ENCODE assay signal across 9 mouse cellular contexts in genomic region chr10:80665981-80666733, GRCm38 (mm10). TPM values are rescaled to one million over a fixed set of nuclear protein-coding genes. Genes with fewer than 3 reads are reported as not detected.
DNase-seq lines count a peak whose midpoint lies in the region; ATAC-seq and TF ChIP-seq lines count a peak whose summit lies in the region.
"Had no signal": no experiment of that assay in that cellular context is flagged by ENCODE, and none has a peak within 500 bp of the region (broad histone marks: within the 10 kb centered on the region; RNA-seq: fewer than 3 reads in every experiment).

No protein-coding gene starts in this region.

- peak; percentile 32 for TF ChIP-seq CTCF in heart, adult 2 months (IDR thresholded peaks at IDR 0.05)
- no peak for TF ChIP-seq CTCF in small intestine, adult 2 months (IDR thresholded peaks at IDR 0.05; ENCODE audit: extremely low read depth, insufficient read length, insufficient replicate concordance, low read depth, low read length)
- no peak for TF ChIP-seq CTCF in cerebellum, adult 2 months (IDR thresholded peaks at IDR 0.05; ENCODE audit: borderline replicate concordance, insufficient read depth, low read depth, low read length)

- no peaks in the 10 kb centered on the region for H3K79me2 ChIP-seq in heart, adult 2 months (replicated peaks; ENCODE audit: control insufficient read depth, insufficient read depth, low read length)

- no peak overlapping the region for H3K4me3 ChIP-seq in heart, adult 2 months
- peak overlapping the region; percentile 11; the same call in 1 of the 2 replicates for H3K4me3 ChIP-seq in midbrain, embryonic 10.5 days
- H3K4me3 ChIP-seq in midbrain, embryonic 11.5 days (ENCODE audit: low read depth, low read length): no peak overlapping the region
- no peak overlapping the region for H3K4me3 ChIP-seq in small intestine, adult 2 months (ENCODE audit: low read depth, low read length)
- H3K4me3 ChIP-seq in cerebellum, adult 2 months (replicated peaks; ENCODE audit: insufficient read depth, low read depth, low read length): no peak overlapping the region

- TF ChIP-seq EP300 in heart, adult 2 months (IDR thresholded peaks at IDR 0.05; ENCODE audit: insufficient read depth, low read depth, low read length): no peak

- no peak overlapping the region for H3K4me2 ChIP-seq in midbrain, embryonic 11.5 days

- 42% methylated on average over 10 of the region's 10 CpGs for WGBS in heart, adult 2 months
- WGBS in midbrain, embryonic 10.5 days: 81% methylated on average over 10 of the region's 10 CpGs
- WGBS in midbrain, embryonic 11.5 days: 78% methylated on average over 10 of the region's 10 CpGs
- 80% methylated on average over 10 of the region's 10 CpGs for WGBS in small intestine, adult 2 months
- 66% methylated on average over 10 of the region's 10 CpGs for WGBS in cerebellum, adult 2 months

- H3K27me3 ChIP-seq in heart, adult 2 months (ENCODE audit: control insufficient read depth, insufficient read depth, low read length): no peaks in the 10 kb centered on the region
- no peaks in the 10 kb centered on the region for H3K27me3 ChIP-seq in midbrain, embryonic 10.5 days (ENCODE audit: low read depth, poor library complexity, severe bottlenecking)
- H3K27me3 ChIP-seq in midbrain, embryonic 11.5 days (ENCODE audit: control insufficient read depth, insufficient read depth, low read length): no peaks in the 10 kb centered on the region
- no peaks in the 10 kb centered on the region for H3K27me3 ChIP-seq in small intestine, adult 2 months (ENCODE audit: control insufficient read depth, insufficient read depth, low read length)
- no peaks in the 10 kb centered on the region for H3K27me3 ChIP-seq in cerebellum, adult 2 months (ENCODE audit: control insufficient read depth, insufficient read depth, low read length)

- TF ChIP-seq POLR2A in heart, adult 2 months (IDR thresholded peaks at IDR 0.05; ENCODE audit: insufficient read depth, low read depth, low read length): no peak
- no peak for TF ChIP-seq POLR2A in small intestine, adult 2 months (IDR thresholded peaks at IDR 0.05; ENCODE audit: low read depth, low read length)
- no peak for TF ChIP-seq POLR2A in cerebellum, adult 2 months (IDR thresholded peaks at IDR 0.05; ENCODE audit: borderline replicate concordance, insufficient read depth, low read length)

- H3K36me3 ChIP-seq in heart, adult 2 months (ENCODE audit: control insufficient read depth, insufficient read depth, low read length): peaks cover 17% of the 10 kb centered on the region
- peaks cover 61% of the 10 kb centered on the region for H3K36me3 ChIP-seq in midbrain, embryonic 10.5 days
- peaks cover 42% of the 10 kb centered on the region for H3K36me3 ChIP-seq in midbrain, embryonic 11.5 days (ENCODE audit: control insufficient read depth, insufficient read depth, low read length)
- peaks cover 54% of the 10 kb centered on the region for H3K36me3 ChIP-seq in small intestine, adult 2 months (ENCODE audit: control insufficient read depth, insufficient read depth, low read length)

- no peaks in the 10 kb centered on the region for H3K9me3 ChIP-seq in midbrain, embryonic 10.5 days (replicated peaks)
- H3K9me3 ChIP-seq in midbrain, embryonic 11.5 days (ENCODE audit: control insufficient read depth, low read length): no peaks in the 10 kb centered on the region

- no peak for ATAC-seq in midbrain, embryonic 11.5 days (ENCODE audit: low FRiP score)

- intact Hi-C loops in heart, adult 2 months (cut with DNase I): no loop called here
- intact Hi-C loops in heart, postnatal 14 days (cut with DNase I): no loop called here

- H3K27ac ChIP-seq in heart, adult 2 months: peak overlapping the region; percentile 99
- H3K27ac ChIP-seq in midbrain, embryonic 10.5 days (replicated peaks): no peak overlapping the region
- H3K27ac ChIP-seq in midbrain, embryonic 11.5 days (ENCODE audit: low read depth, low read length): no peak overlapping the region
- peak overlapping the region; percentile 22; the same call in 1 of the 2 replicates for H3K27ac ChIP-seq in small intestine, adult 2 months (ENCODE audit: insufficient read depth, low read depth, low read length)
- H3K27ac ChIP-seq in cerebellum, adult 2 months (ENCODE audit: insufficient read depth, low read length): no peak overlapping the region

- peak overlapping the region; percentile 24; the same call in 1 of the 2 replicates for H3K9ac ChIP-seq in heart, adult 2 months (ENCODE audit: low read depth, low read length)
- no peak overlapping the region for H3K9ac ChIP-seq in midbrain, embryonic 11.5 days (ENCODE audit: low read length)

- peaks cover 32% of the 10 kb centered on the region for H3K4me1 ChIP-seq in heart, adult 2 months (ENCODE audit: control insufficient read depth, insufficient read depth, low read length)
- peaks cover 29% of the 10 kb centered on the region for H3K4me1 ChIP-seq in midbrain, embryonic 10.5 days
- 0 out of 2 replicates have a peak, but pooled peaks cover 3% of the 10 kb centered on the region for H3K4me1 ChIP-seq in midbrain, embryonic 11.5 days (ENCODE audit: control insufficient read depth, insufficient read depth, low read length)
- peaks cover 41% of the 10 kb centered on the region for H3K4me1 ChIP-seq in small intestine, adult 2 months (ENCODE audit: control insufficient read depth, insufficient read depth, insufficient read length, low read length)
- peaks cover 51% of the 10 kb centered on the region for H3K4me1 ChIP-seq in cerebellum, adult 2 months (ENCODE audit: control insufficient read depth, insufficient read depth, low read length)

- peak in 1 of 2 experiments; percentile 46 for DNase-seq in heart, adult 2 months
- DNase-seq in heart, postnatal 14 days: no peak
- DNase-seq in midbrain, embryonic 10.5 days (ENCODE audit: low spot score): no peak
- DNase-seq in midbrain, embryonic 11.5 days (ENCODE audit: low spot score, missing footprints): no peak
- DNase-seq in kidney, postnatal 25 days: peak; percentile 33 to 80
- no peak for DNase-seq in cerebellum, adult 2 months
- DNase-seq in cerebellum, postnatal 10 days: no peak
- DNase-seq: thymus, postnatal 25 days had no signal

RNA-seq across cellular contexts. Expression of gene Btbd2, which starts 9.3 kb away (rescaled TPM):
- total RNA-seq in heart, adult 2 months (2021): 10 to 100 TPM; 43.7 to 44.2 TPM
- 57.3 and 60.1 TPM in 2 replicates for polyA plus RNA-seq in heart, adult 2 months (2012; rRNA removed)
- 10 to 100 TPM; 40.6 to 41.9 TPM for total RNA-seq in heart, postnatal 14 days (2021)
- 70.3 and 75.2 TPM in 2 replicates for polyA plus RNA-seq in midbrain, embryonic 10.5 days (2016; fragmentation: Nextera tagmentation; extraction: Ambion mirVana)
- polyA plus RNA-seq in midbrain, embryonic 11.5 days (2014; fragmentation: Nextera tagmentation; extraction: Ambion mirVana): 43.8 and 51.7 TPM in 2 replicates
- polyA plus RNA-seq in small intestine, adult 2 months (2012; rRNA removed): 45.4 and 84.1 TPM in 2 replicates
- polyA plus RNA-seq in cerebellum, adult 2 months (2012; rRNA removed): 106 and 108 TPM in 2 replicates

RNA-seq across cellular contexts. Expression of gene Mknk2, which starts 11.8 kb away (rescaled TPM):
- 100 to 1,000 TPM; 176 to 229 TPM for total RNA-seq in heart, adult 2 months (2021)
- 199 and 208 TPM in 2 replicates for polyA plus RNA-seq in heart, adult 2 months (2012; rRNA removed)
- total RNA-seq in heart, postnatal 14 days (2021): 100 to 1,000 TPM; 166 to 169 TPM
- polyA plus RNA-seq in midbrain, embryonic 10.5 days (2016; fragmentation: Nextera tagmentation; extraction: Ambion mirVana): 82.7 and 84.7 TPM in 2 replicates
- polyA plus RNA-seq in midbrain, embryonic 11.5 days (2014; fragmentation: Nextera tagmentation; extraction: Ambion mirVana): 42.0 and 49.4 TPM in 2 replicates
- polyA plus RNA-seq in small intestine, adult 2 months (2012; rRNA removed): 96.1 and 146 TPM in 2 replicates
- 59.3 and 64.4 TPM in 2 replicates for polyA plus RNA-seq in cerebellum, adult 2 months (2012; rRNA removed)

RNA-seq across cellular contexts. Expression of gene Mob3a, which starts 35.6 kb away (rescaled TPM):
- total RNA-seq in heart, adult 2 months (2021): 1 to 10 TPM; 7.4 to 7.6 TPM
- polyA plus RNA-seq in heart, adult 2 months (2012; rRNA removed): 11.7 and 13.6 TPM in 2 replicates
- 10 to 100 TPM in 1 of 2 experiments, 1 to 10 TPM in 1; 7.0 to 11.4 TPM for total RNA-seq in heart, postnatal 14 days (2021)
- polyA plus RNA-seq in midbrain, embryonic 10.5 days (2016; fragmentation: Nextera tagmentation; extraction: Ambion mirVana): 69.9 and 73.9 TPM in 2 replicates
- polyA plus RNA-seq in midbrain, embryonic 11.5 days (2014; fragmentation: Nextera tagmentation; extraction: Ambion mirVana): 50.2 and 52.7 TPM in 2 replicates
- 26.5 and 40.0 TPM in 2 replicates for polyA plus RNA-seq in small intestine, adult 2 months (2012; rRNA removed)
- polyA plus RNA-seq in cerebellum, adult 2 months (2012; rRNA removed): 12.6 and 14.2 TPM in 2 replicates

RNA-seq across cellular contexts. Expression of gene Izumo4, which starts 35.8 kb away (rescaled TPM):
- 1 to 10 TPM; 3.4 to 3.8 TPM for total RNA-seq in heart, adult 2 months (2021)
- 13.3 and 15.6 TPM in 2 replicates for polyA plus RNA-seq in heart, adult 2 months (2012; rRNA removed)
- 1 to 10 TPM; 4.5 to 4.9 TPM for total RNA-seq in heart, postnatal 14 days (2021)
- 8.9 and 15.7 TPM in 2 replicates for polyA plus RNA-seq in midbrain, embryonic 10.5 days (2016; fragmentation: Nextera tagmentation; extraction: Ambion mirVana)
- 6.7 and 6.9 TPM in 2 replicates for polyA plus RNA-seq in midbrain, embryonic 11.5 days (2014; fragmentation: Nextera tagmentation; extraction: Ambion mirVana)
- 20.8 and 36.3 TPM in 2 replicates for polyA plus RNA-seq in small intestine, adult 2 months (2012; rRNA removed)
- 112 and 117 TPM in 2 replicates for polyA plus RNA-seq in cerebellum, adult 2 months (2012; rRNA removed)

RNA-seq across cellular contexts. Expression of gene Csnk1g2, which starts 43.5 kb away (rescaled TPM):
- 100 to 1,000 TPM; 117 to 130 TPM for total RNA-seq in heart, adult 2 months (2021)
- polyA plus RNA-seq in heart, adult 2 months (2012; rRNA removed): 125 and 130 TPM in 2 replicates
- 100 to 1,000 TPM; 123 to 131 TPM for total RNA-seq in heart, postnatal 14 days (2021)
- polyA plus RNA-seq in midbrain, embryonic 10.5 days (2016; fragmentation: Nextera tagmentation; extraction: Ambion mirVana): 131 and 151 TPM in 2 replicates
- polyA plus RNA-seq in midbrain, embryonic 11.5 days (2014; fragmentation: Nextera tagmentation; extraction: Ambion mirVana): 73.6 and 86.9 TPM in 2 replicates
- 115 and 266 TPM in 2 replicates for polyA plus RNA-seq in small intestine, adult 2 months (2012; rRNA removed)
- 208 and 218 TPM in 2 replicates for polyA plus RNA-seq in cerebellum, adult 2 months (2012; rRNA removed)

Comparison
In these comparisons a context has a peak if more than half of its experiments do, and no peak if none do; other contexts are left out.
1. DNase-seq: peak in kidney, postnatal 25 days (2 of 2); none in heart, postnatal 14 days (0 of 2), midbrain, embryonic 10.5 days (single experiment), midbrain, embryonic 11.5 days (single experiment), cerebellum, adult 2 months (0 of 2) and cerebellum, postnatal 10 days (0 of 2).
2. H3K27ac ChIP-seq: peak in heart, adult 2 months (single experiment) and small intestine, adult 2 months (single experiment); none in midbrain, embryonic 10.5 days (single experiment), midbrain, embryonic 11.5 days (single experiment) and cerebellum, adult 2 months (single experiment).